Mouse (Mus musculus) heart, postnatal 0 days (tissue): ENCODE measurements around the gene Cbs.

Source experiments
- CTCF ChIP-seq: IDR thresholded peaks from 2 replicates; pipeline ENCODE4 v1.5.1; 2016; ENCODE audit warnings: antibody characterized with exemption, control low read depth, low read depth
- EP300 ChIP-seq: IDR thresholded peaks from 2 replicates; pipeline ENCODE4 v1.6.1; 2016; ENCODE audit warnings: antibody characterized with exemption, low read depth

DNA sequence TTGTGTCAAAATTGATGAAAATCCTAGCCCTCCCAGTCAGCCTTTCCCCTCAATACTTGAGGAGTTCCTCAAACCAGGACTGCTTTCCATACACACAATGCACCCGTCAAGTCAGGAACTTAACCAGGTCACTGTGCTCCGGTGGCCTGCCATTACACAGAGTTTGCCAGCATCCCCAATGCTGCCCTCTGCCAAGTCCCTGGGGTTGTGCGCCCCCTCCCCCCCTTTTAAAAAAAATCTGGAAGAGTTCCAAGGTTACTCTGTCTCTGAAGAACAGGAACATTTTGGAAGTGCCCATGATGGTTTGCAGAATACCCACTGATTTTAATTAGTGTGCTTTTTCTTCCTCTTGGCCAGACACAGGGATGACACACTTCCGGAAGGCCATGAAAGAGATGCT lies 2.6 kb upstream of the Cbs start:
- TF ChIP-seq CTCF (no peak), EP300 (no peak)
